Mouse (Mus musculus): Measurements from ENCODE around the gene Ltbp1.

Ltbp1 gene

GRCm38 (mm10) chr17:75391429-75392192 lies 386.2 kb downstream of the Ltbp1 start:
- H3K4me3 ChIP-seq (replicated peaks; ENCODE audit: low read length): no peak overlapping the region
- no peaks in the 10 kb centered on the region for H3K27me3 ChIP-seq (ENCODE audit: insufficient read depth, low read length)
- no peaks in the 10 kb centered on the region for H3K36me3 ChIP-seq (ENCODE audit: insufficient read depth, low read length)
- peaks cover 17% of the 10 kb centered on the region for H3K4me1 ChIP-seq (replicated peaks; ENCODE audit: low read depth, low read length)
- H3K9me3 ChIP-seq (ENCODE audit: low read length): no peaks in the 10 kb centered on the region
- TF ChIP-seq CTCF (conservative IDR thresholded peaks at IDR 0.05; ENCODE audit: low read length) (no peak), NANOG (IDR thresholded peaks at IDR 0.05; ENCODE audit: borderline replicate concordance, low read length) (no peak), POU5F1 (IDR thresholded peaks at IDR 0.05; ENCODE audit: borderline replicate concordance, low read length) (no peak)

GRCm38 (mm10) chr17:75406405-75406804 lies 401.0 kb downstream of the Ltbp1 start:
- H3K4me1 ChIP-seq (replicated peaks; ENCODE audit: low read depth, low read length): no peaks in the 10 kb centered on the region
- no peaks in the 10 kb centered on the region for H3K27me3 ChIP-seq (ENCODE audit: insufficient read depth, low read length)
- no peaks in the 10 kb centered on the region for H3K36me3 ChIP-seq (ENCODE audit: insufficient read depth, low read length)
- no peaks in the 10 kb centered on the region for H3K9me3 ChIP-seq (ENCODE audit: low read length)
- no peak overlapping the region for H3K4me3 ChIP-seq (replicated peaks; ENCODE audit: low read length)
- no peak for TF ChIP-seq POU5F1 (IDR thresholded peaks at IDR 0.05; ENCODE audit: borderline replicate concordance, low read length)
- no peak for TF ChIP-seq NANOG (IDR thresholded peaks at IDR 0.05; ENCODE audit: borderline replicate concordance, low read length)
- TF ChIP-seq CTCF (conservative IDR thresholded peaks at IDR 0.05; ENCODE audit: low read length): no peak

DNA sequence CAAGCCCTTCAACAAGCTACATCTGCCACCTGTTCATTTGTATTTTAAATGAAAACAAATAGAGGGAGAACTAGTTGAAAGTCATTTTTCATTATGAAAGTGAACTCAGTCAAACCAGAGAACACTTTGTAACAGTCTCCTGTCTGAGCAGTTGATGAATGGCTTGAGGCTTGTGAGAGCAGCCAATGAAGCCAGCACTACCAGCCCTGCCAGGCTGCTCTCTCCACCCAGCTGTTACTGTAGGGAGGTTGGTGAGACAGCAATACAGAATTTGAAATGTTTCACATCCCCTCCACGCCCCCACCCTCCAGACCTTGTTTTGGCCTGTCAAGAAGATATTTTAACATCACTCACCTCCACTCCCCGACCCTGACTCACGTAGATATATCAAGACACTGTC lies 411.5 kb downstream of the Ltbp1 start:
- Histone ChIP-seq H3K4me3 (replicated peaks; ENCODE audit: low read length) (no peak overlapping the region), H3K4me1 (replicated peaks; ENCODE audit: low read depth, low read length) (no peaks in the 10 kb centered on the region), H3K9me3 (ENCODE audit: low read length) (peaks cover 16% of the 10 kb centered on the region), H3K27me3 (ENCODE audit: insufficient read depth, low read length) (no peaks in the 10 kb centered on the region), H3K36me3 (ENCODE audit: insufficient read depth, low read length) (no peaks in the 10 kb centered on the region)
- TF ChIP-seq POU5F1 (IDR thresholded peaks at IDR 0.05; ENCODE audit: borderline replicate concordance, low read length) (no peak), CTCF (conservative IDR thresholded peaks at IDR 0.05; ENCODE audit: low read length) (no peak), NANOG (IDR thresholded peaks at IDR 0.05; ENCODE audit: borderline replicate concordance, low read length) (no peak)

GRCm38 (mm10) chr17:75434152-75434551 lies 428.8 kb downstream of the Ltbp1 start:
- peaks cover 4% of the 10 kb centered on the region; the same call in 1 of the 2 replicates for H3K4me1 ChIP-seq (replicated peaks; ENCODE audit: low read depth, low read length)
- H3K36me3 ChIP-seq (ENCODE audit: insufficient read depth, low read length): no peaks in the 10 kb centered on the region
- H3K9me3 ChIP-seq (ENCODE audit: low read length): no peaks in the 10 kb centered on the region
- no peaks in the 10 kb centered on the region for H3K27me3 ChIP-seq (ENCODE audit: insufficient read depth, low read length)
- H3K4me3 ChIP-seq (replicated peaks; ENCODE audit: low read length): no peak overlapping the region
- TF ChIP-seq CTCF (conservative IDR thresholded peaks at IDR 0.05; ENCODE audit: low read length) (no peak), POU5F1 (IDR thresholded peaks at IDR 0.05; ENCODE audit: borderline replicate concordance, low read length) (no peak), NANOG (IDR thresholded peaks at IDR 0.05; ENCODE audit: borderline replicate concordance, low read length) (no peak)

DNA sequence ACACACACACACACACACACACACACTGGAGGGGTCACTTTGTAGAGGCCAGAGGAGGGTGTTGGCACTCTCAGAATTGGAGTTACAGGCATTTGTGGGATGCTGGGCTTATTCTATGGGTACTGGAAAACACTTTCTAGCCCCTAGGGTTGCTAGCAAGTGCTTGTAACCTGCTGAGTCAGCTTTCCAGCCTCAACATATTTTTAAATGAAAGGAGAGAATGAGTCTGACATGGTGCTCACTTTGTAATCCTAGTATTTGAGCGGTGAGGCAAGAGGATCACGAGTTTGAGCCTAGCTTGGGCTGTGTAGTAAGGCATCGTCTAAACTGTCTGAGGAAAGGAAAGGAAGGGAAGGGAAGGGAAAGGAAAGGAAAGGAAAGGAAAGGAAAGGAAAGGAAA lies 429.5 kb downstream of the Ltbp1 start:
- H3K4me3 ChIP-seq (replicated peaks; ENCODE audit: low read length): no peak overlapping the region
- H3K27me3 ChIP-seq (ENCODE audit: insufficient read depth, low read length): no peaks in the 10 kb centered on the region
- no peaks in the 10 kb centered on the region for H3K36me3 ChIP-seq (ENCODE audit: insufficient read depth, low read length)
- TF ChIP-seq POU5F1 (IDR thresholded peaks at IDR 0.05; ENCODE audit: borderline replicate concordance, low read length) (no peak), NANOG (IDR thresholded peaks at IDR 0.05; ENCODE audit: borderline replicate concordance, low read length) (no peak), CTCF (conservative IDR thresholded peaks at IDR 0.05; ENCODE audit: low read length) (no peak)
- no peaks in the 10 kb centered on the region for H3K9me3 ChIP-seq (ENCODE audit: low read length)
- H3K4me1 ChIP-seq (replicated peaks; ENCODE audit: low read depth, low read length): peaks cover 5% of the 10 kb centered on the region; the same call in 1 of the 2 replicates

DNA sequence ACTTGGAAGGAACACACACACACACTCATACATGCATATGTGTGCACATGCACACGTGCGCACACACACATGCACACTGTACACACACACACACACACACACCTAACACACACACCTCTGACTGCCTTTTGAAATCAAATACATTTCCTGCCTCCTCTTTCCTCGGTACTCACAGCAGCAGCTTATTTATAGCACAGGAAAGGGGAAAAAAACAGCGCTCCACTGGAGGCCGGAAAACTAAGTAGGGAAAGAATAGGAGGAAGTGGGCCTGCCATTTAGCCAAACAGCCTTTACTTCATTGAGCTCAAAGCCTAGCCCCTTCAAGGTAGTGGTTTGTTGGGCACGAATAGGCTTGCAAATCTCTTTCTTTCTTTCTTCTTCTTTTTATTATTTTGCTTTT lies 430.2 kb downstream of the Ltbp1 start, which contains the start of gene Rasgrp3:
Gene Rasgrp3, plus strand, starts transcription at position 298 of the 400 bp plus-strand sequence.
- H3K36me3 ChIP-seq (ENCODE audit: insufficient read depth, low read length): no peaks in the 10 kb centered on the region
- H3K4me3 ChIP-seq (replicated peaks; ENCODE audit: low read length): no peak within 1 kb of the TSS
- H3K4me1 ChIP-seq (replicated peaks; ENCODE audit: low read depth, low read length): peaks cover 5% of the 10 kb centered on the region; the same call in 1 of the 2 replicates
- TF ChIP-seq POU5F1 (IDR thresholded peaks at IDR 0.05; ENCODE audit: borderline replicate concordance, low read length) (no peak), NANOG (IDR thresholded peaks at IDR 0.05; ENCODE audit: borderline replicate concordance, low read length) (no peak), CTCF (conservative IDR thresholded peaks at IDR 0.05; ENCODE audit: low read length) (no peak)
- no peaks in the 10 kb centered on the region for H3K27me3 ChIP-seq (ENCODE audit: insufficient read depth, low read length)
- no peaks in the 10 kb centered on the region for H3K9me3 ChIP-seq (ENCODE audit: low read length)

GRCm38 (mm10) chr17:75436095-75436494 lies 430.7 kb downstream of the Ltbp1 start:
- Histone ChIP-seq H3K4me1 (replicated peaks; ENCODE audit: low read depth, low read length) (peaks cover 5% of the 10 kb centered on the region; the same call in 1 of the 2 replicates), H3K27me3 (ENCODE audit: insufficient read depth, low read length) (no peaks in the 10 kb centered on the region), H3K9me3 (ENCODE audit: low read length) (no peaks in the 10 kb centered on the region), H3K4me3 (replicated peaks; ENCODE audit: low read length) (no peak overlapping the region), H3K36me3 (ENCODE audit: insufficient read depth, low read length) (no peaks in the 10 kb centered on the region)
- TF ChIP-seq CTCF (conservative IDR thresholded peaks at IDR 0.05; ENCODE audit: low read length) (no peak), POU5F1 (IDR thresholded peaks at IDR 0.05; ENCODE audit: borderline replicate concordance, low read length) (no peak), NANOG (IDR thresholded peaks at IDR 0.05; ENCODE audit: borderline replicate concordance, low read length) (no peak)

DNA sequence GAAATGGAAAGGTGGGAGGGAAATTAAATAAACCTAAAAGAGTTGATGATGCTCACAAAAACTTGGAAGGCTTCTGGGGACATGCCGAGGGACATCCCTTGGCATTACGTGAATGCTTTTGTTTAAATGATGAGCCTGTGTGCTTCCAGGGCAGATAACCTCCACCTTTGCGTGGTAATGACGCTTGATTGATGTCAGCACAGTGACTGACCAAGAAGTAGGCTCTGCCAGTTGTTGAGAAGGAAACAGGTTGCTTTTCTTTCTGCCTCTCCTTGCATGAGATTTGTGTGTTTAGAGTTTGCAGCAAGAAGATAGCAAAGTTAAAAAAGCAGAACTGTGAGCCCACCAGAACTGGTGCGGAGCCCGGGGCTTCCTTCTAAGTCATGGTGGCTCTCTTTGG lies 431.5 kb downstream of the Ltbp1 start:
- no peaks in the 10 kb centered on the region for H3K9me3 ChIP-seq (ENCODE audit: low read length)
- peaks cover 5% of the 10 kb centered on the region; the same call in 1 of the 2 replicates for H3K4me1 ChIP-seq (replicated peaks; ENCODE audit: low read depth, low read length)
- H3K36me3 ChIP-seq (ENCODE audit: insufficient read depth, low read length): no peaks in the 10 kb centered on the region
- H3K27me3 ChIP-seq (ENCODE audit: insufficient read depth, low read length): no peaks in the 10 kb centered on the region
- TF ChIP-seq POU5F1 (IDR thresholded peaks at IDR 0.05; ENCODE audit: borderline replicate concordance, low read length) (no peak), NANOG (IDR thresholded peaks at IDR 0.05; ENCODE audit: borderline replicate concordance, low read length) (no peak), CTCF (conservative IDR thresholded peaks at IDR 0.05; ENCODE audit: low read length) (no peak)
- H3K4me3 ChIP-seq (replicated peaks; ENCODE audit: low read length): no peak overlapping the region

All from E14TG2a.4 (cell line).